Mouse (Mus musculus): ENCODE measurements around the gene Thsd4. TPM values are rescaled to one million over a fixed set of nuclear protein-coding genes. Genes with fewer than 3 reads are reported as not detected.

The Thsd4 gene
- total RNA-seq, 1 experiment = 1.6 TPM

DNA sequence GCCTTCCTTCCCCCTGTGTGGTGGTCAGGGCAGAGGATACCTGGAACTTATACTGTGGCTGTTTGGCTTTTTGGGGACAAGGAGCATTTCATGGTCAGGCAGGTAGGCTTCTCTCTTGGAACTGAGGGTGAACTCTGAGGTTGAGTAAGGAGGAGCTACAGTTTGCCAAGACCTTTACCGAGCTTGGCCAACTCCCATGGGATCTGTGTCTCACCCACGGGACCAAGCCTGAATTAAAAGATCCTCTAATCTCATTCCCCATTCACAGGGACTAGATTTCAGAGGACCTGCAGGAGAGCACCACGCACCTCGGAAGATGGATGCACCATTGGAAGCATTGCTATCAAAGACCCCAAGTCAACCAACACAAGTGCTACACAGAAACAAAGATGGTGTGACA is 487.0 kb downstream of the Thsd4 start:
- Histone ChIP-seq H3K4me1 (ENCODE audit: control insufficient read depth in 2 of 2, insufficient read depth in 2 of 2, low read length in 2 of 2, poor library complexity in 1 of 2) (no peaks in the 10 kb centered on the region), H3K4me3 (ENCODE audit: insufficient read depth in 1 of 2, low read depth in 1 of 2, low read length in 2 of 2, poor library complexity in 1 of 2, severe bottlenecking in 1 of 2) (no peak overlapping the region), H3K9me3 (ENCODE audit: control insufficient read depth, insufficient read depth, low read depth, low read length) (no peaks in the 10 kb centered on the region), H3K36me3 (ENCODE audit: control insufficient read depth, insufficient read depth, low read length, poor library complexity, severe bottlenecking) (no peaks in the 10 kb centered on the region), H3K9ac (ENCODE audit: insufficient read depth, low read depth, low read length, poor library complexity, severe bottlenecking) (no peak overlapping the region), H3K27ac (ENCODE audit: insufficient read depth, low read depth, low read length, poor library complexity, severe bottlenecking) (no peak overlapping the region)
- DNase-seq (ENCODE audit: low read depth, low spot score) = no peak
- in situ Hi-C loops (cut with MboI; ENCODE audit: low sequenced_read_pairs in 2 of 2, unreplicated experiment in 2 of 2) = no loop called here
- TF ChIP-seq HCFC1 (IDR thresholded peaks at IDR 0.05; ENCODE audit: borderline replicate concordance, insufficient read depth, low read length) = no peak
- TF ChIP-seq CHD2 (IDR thresholded peaks at IDR 0.05; ENCODE audit: low read depth, low read length) = no peak
- TF ChIP-seq ZNF384 (IDR thresholded peaks at IDR 0.05; ENCODE audit: low read depth, low read length) = no peak
- no peak for TF ChIP-seq MAFK (IDR thresholded peaks at IDR 0.05; ENCODE audit: insufficient read depth, low read depth, low read length)

DNA sequence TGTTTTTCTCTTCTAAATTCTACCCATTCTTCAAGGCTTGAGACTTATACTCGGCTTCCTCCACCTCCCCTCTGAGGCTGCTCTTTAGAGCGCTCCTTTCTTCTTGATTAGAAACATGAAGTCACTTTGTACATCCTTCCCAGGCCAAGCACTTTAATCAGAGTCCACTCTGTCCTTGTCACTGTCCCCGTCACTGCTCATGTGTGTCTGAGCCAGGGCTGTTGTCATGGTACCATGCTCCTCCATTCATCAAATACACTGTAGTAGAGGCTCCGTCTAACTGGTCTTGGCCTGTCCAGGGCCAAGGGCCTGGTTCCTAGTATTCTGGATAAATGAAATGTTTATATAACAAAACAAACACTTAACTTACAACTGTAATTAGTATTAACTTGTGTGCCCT is 494.6 kb downstream of the Thsd4 start:
- no peaks in the 10 kb centered on the region for H3K9me3 ChIP-seq (ENCODE audit: control insufficient read depth, insufficient read depth, low read depth, low read length)
- peaks cover 2 to 13% of the 10 kb centered on the region in 2 experiments; a peak in 2 of 4 replicates for H3K4me1 ChIP-seq (ENCODE audit: control insufficient read depth in 2 of 2, insufficient read depth in 2 of 2, low read length in 2 of 2, poor library complexity in 1 of 2)

DNA sequence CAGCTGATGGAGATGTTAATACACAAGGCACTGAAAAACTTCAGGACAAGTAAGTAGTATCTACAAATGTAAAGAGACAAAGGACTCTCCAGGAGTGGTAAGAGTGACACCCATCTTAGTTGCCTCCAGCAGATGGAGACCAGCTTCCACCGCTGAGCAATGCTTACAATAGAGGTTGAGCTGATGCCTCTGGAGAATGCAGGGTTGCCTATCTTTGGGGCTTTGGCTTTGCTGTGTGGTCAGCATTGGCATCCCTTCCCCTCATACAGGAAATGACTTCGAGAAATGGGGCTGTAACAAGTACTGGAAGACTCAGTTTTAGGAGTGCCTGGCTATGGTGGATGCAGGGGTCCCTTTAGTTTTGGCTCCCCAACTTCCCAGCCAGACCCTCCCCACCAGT is 495.1 kb downstream of the Thsd4 start:
- no peak overlapping the region for H3K4me3 ChIP-seq (ENCODE audit: insufficient read depth in 1 of 2, low read depth in 1 of 2, low read length in 2 of 2, poor library complexity in 1 of 2, severe bottlenecking in 1 of 2)
- H3K9me3 ChIP-seq (ENCODE audit: control insufficient read depth, insufficient read depth, low read depth, low read length) = no peaks in the 10 kb centered on the region
- no peak overlapping the region for H3K9ac ChIP-seq (ENCODE audit: insufficient read depth, low read depth, low read length, poor library complexity, severe bottlenecking)
- no peak overlapping the region for H3K27ac ChIP-seq (ENCODE audit: insufficient read depth, low read depth, low read length, poor library complexity, severe bottlenecking)
- H3K36me3 ChIP-seq (ENCODE audit: control insufficient read depth, insufficient read depth, low read length, poor library complexity, severe bottlenecking) = no peaks in the 10 kb centered on the region
- DNase-seq (ENCODE audit: low read depth, low spot score) = no peak
- TF ChIP-seq ZC3H11A (IDR thresholded peaks at IDR 0.05; ENCODE audit: borderline replicate concordance, low read depth, low read length) (no peak), CHD2 (IDR thresholded peaks at IDR 0.05; ENCODE audit: low read depth, low read length) (no peak), HCFC1 (IDR thresholded peaks at IDR 0.05; ENCODE audit: borderline replicate concordance, insufficient read depth, low read length) (no peak), MAFK (IDR thresholded peaks at IDR 0.05; ENCODE audit: insufficient read depth, low read depth, low read length) (no peak), ZNF384 (IDR thresholded peaks at IDR 0.05; ENCODE audit: low read depth, low read length) (no peak)
- in situ Hi-C loops (cut with MboI; ENCODE audit: low sequenced_read_pairs in 2 of 2, unreplicated experiment in 2 of 2) = no loop called here
- H3K4me1 ChIP-seq (ENCODE audit: control insufficient read depth in 2 of 2, insufficient read depth in 2 of 2, low read length in 2 of 2, poor library complexity in 1 of 2) = peaks cover 2 to 13% of the 10 kb centered on the region in 2 experiments; a peak in 2 of 4 replicates

More for the DNA sequence above, 494.6 kb downstream of the Thsd4 start:
- in situ Hi-C loops (cut with MboI; ENCODE audit: low sequenced_read_pairs in 2 of 2, unreplicated experiment in 2 of 2) = no loop called here
- TF ChIP-seq HCFC1 (IDR thresholded peaks at IDR 0.05; ENCODE audit: borderline replicate concordance, insufficient read depth, low read length) (no peak), ZNF384 (IDR thresholded peaks at IDR 0.05; ENCODE audit: low read depth, low read length) (no peak), MAFK (IDR thresholded peaks at IDR 0.05; ENCODE audit: insufficient read depth, low read depth, low read length) (no peak), CHD2 (IDR thresholded peaks at IDR 0.05; ENCODE audit: low read depth, low read length) (no peak), ZC3H11A (IDR thresholded peaks at IDR 0.05; ENCODE audit: borderline replicate concordance, low read depth, low read length) (no peak)
- Histone ChIP-seq H3K9ac (ENCODE audit: insufficient read depth, low read depth, low read length, poor library complexity, severe bottlenecking) (no peak overlapping the region), H3K4me3 (ENCODE audit: insufficient read depth in 1 of 2, low read depth in 1 of 2, low read length in 2 of 2, poor library complexity in 1 of 2, severe bottlenecking in 1 of 2) (no peak overlapping the region), H3K36me3 (ENCODE audit: control insufficient read depth, insufficient read depth, low read length, poor library complexity, severe bottlenecking) (no peaks in the 10 kb centered on the region), H3K27ac (ENCODE audit: insufficient read depth, low read depth, low read length, poor library complexity, severe bottlenecking) (no peak overlapping the region)
- no peak for DNase-seq (ENCODE audit: low read depth, low spot score)

DNA sequence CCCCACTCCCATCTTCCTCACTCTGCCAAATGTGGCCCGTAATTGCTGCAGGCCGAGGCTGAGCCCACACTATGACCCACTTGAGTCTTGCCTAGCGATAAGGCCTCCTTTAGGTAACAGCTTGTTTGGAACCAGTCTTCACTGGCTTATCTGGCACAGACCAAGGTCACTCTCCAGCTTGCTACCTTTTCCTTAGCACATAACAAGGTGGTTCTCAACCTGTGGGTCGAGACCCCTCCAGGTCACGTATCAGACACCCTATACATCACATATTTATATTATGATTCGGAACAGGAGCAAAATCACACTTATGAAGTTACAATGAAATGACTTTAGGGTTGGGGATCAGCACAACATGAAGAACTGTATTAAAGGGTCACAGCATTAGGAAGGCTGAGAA is 495.9 kb downstream of the Thsd4 start:
- H3K4me3 ChIP-seq (ENCODE audit: insufficient read depth in 1 of 2, low read depth in 1 of 2, low read length in 2 of 2, poor library complexity in 1 of 2, severe bottlenecking in 1 of 2) = no peak overlapping the region
- in situ Hi-C loops (cut with MboI; ENCODE audit: low sequenced_read_pairs in 2 of 2, unreplicated experiment in 2 of 2) = no loop called here
- TF ChIP-seq MAFK (IDR thresholded peaks at IDR 0.05; ENCODE audit: insufficient read depth, low read depth, low read length) (no peak), ZNF384 (IDR thresholded peaks at IDR 0.05; ENCODE audit: low read depth, low read length) (no peak), ZC3H11A (IDR thresholded peaks at IDR 0.05; ENCODE audit: borderline replicate concordance, low read depth, low read length) (no peak), CHD2 (IDR thresholded peaks at IDR 0.05; ENCODE audit: low read depth, low read length) (peak; percentile 79)
- no peak for DNase-seq (ENCODE audit: low read depth, low spot score)
- peaks cover 2 to 13% of the 10 kb centered on the region in 2 experiments; a peak in 2 of 4 replicates for H3K4me1 ChIP-seq (ENCODE audit: control insufficient read depth in 2 of 2, insufficient read depth in 2 of 2, low read length in 2 of 2, poor library complexity in 1 of 2)
- H3K27ac ChIP-seq (ENCODE audit: insufficient read depth, low read depth, low read length, poor library complexity, severe bottlenecking) = no peak overlapping the region
- no peak overlapping the region for H3K9ac ChIP-seq (ENCODE audit: insufficient read depth, low read depth, low read length, poor library complexity, severe bottlenecking)
- H3K9me3 ChIP-seq (ENCODE audit: control insufficient read depth, insufficient read depth, low read depth, low read length) = no peaks in the 10 kb centered on the region
- H3K36me3 ChIP-seq (ENCODE audit: control insufficient read depth, insufficient read depth, low read length, poor library complexity, severe bottlenecking) = no peaks in the 10 kb centered on the region

DNA sequence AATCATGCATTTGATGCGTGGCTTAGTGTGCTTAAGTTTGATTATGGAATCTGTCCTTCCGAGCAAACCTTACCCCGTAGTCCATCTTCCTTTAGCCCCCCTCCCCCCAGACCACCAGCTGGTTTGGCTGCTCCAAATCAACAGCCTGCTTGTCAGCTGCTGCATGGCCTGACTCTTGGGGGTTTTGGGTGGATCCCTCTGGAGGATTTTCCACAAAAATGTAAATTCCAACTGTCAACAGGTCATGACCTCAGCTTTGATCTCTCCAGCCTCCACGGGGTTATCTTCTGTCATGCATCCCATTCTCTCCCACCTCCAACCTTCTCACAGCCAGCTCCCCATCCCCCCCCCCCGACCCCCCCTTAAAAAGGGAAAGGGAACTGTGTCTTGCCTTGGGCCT is 496.9 kb downstream of the Thsd4 start:
- Histone ChIP-seq H3K4me1 (ENCODE audit: control insufficient read depth in 2 of 2, insufficient read depth in 2 of 2, low read length in 2 of 2, poor library complexity in 1 of 2) (peaks cover 2 to 13% of the 10 kb centered on the region in 2 experiments; a peak in 2 of 4 replicates), H3K9ac (ENCODE audit: insufficient read depth, low read depth, low read length, poor library complexity, severe bottlenecking) (no peak overlapping the region), H3K4me3 (ENCODE audit: insufficient read depth in 1 of 2, low read depth in 1 of 2, low read length in 2 of 2, poor library complexity in 1 of 2, severe bottlenecking in 1 of 2) (no peak overlapping the region), H3K9me3 (ENCODE audit: control insufficient read depth, insufficient read depth, low read depth, low read length) (no peaks in the 10 kb centered on the region), H3K27ac (ENCODE audit: insufficient read depth, low read depth, low read length, poor library complexity, severe bottlenecking) (no peak overlapping the region), H3K36me3 (ENCODE audit: control insufficient read depth, insufficient read depth, low read length, poor library complexity, severe bottlenecking) (no peaks in the 10 kb centered on the region)
- no peak for TF ChIP-seq HCFC1 (IDR thresholded peaks at IDR 0.05; ENCODE audit: borderline replicate concordance, insufficient read depth, low read length)
- TF ChIP-seq MAFK (IDR thresholded peaks at IDR 0.05; ENCODE audit: insufficient read depth, low read depth, low read length) = no peak
- TF ChIP-seq ZC3H11A (IDR thresholded peaks at IDR 0.05; ENCODE audit: borderline replicate concordance, low read depth, low read length) = no peak
- TF ChIP-seq CHD2 (IDR thresholded peaks at IDR 0.05; ENCODE audit: low read depth, low read length) = no peak
- no peak for TF ChIP-seq ZNF384 (IDR thresholded peaks at IDR 0.05; ENCODE audit: low read depth, low read length)
- DNase-seq (ENCODE audit: low read depth, low spot score) = peak; percentile 76
- in situ Hi-C loops (cut with MboI; ENCODE audit: low sequenced_read_pairs in 2 of 2, unreplicated experiment in 2 of 2) = no loop called here
